Mouse (Mus musculus) kidney, postnatal 14 days (tissue): Measurements from ENCODE around the gene Ddx19a.
A peak's percentile ranks its signal among the peaks of the same experiment; 100 is the strongest.
"Not testable (repeated sequence)": the region's sequence is repeated elsewhere in the genome, so short reads cannot be mapped to it uniquely, and the experiment has no call there.

Experiments
- DNase-seq: peaks from one replicate; pipeline ENCODE4 v3.0.0; 2022; ENCODE audit warnings: mixed read lengths

Ddx19a gene

GRCm38 (mm10) chr8:110932444-110932843, 65.2 kb downstream of the Ddx19a start:
- no peak for DNase-seq

- peak; percentile 87 for DNase-seq
Measured at GRCm38 (mm10) chr8:110931176-110931939, 66.2 kb downstream of the Ddx19a start.

- DNase-seq = not testable (repeated sequence)
Measured at GRCm38 (mm10) chr8:110929672-110930071, 67.9 kb downstream of the Ddx19a start.

GRCm38 (mm10) chr8:110929066-110929465, 68.5 kb downstream of the Ddx19a start:
- no peak for DNase-seq

- no peak for DNase-seq
Measured at GRCm38 (mm10) chr8:110928435-110928834, 69.2 kb downstream of the Ddx19a start.

- no peak for DNase-seq
Measured at GRCm38 (mm10) chr8:110926690-110927089, 70.9 kb downstream of the Ddx19a start.

GRCm38 (mm10) chr8:110925691-110926140, 71.9 kb downstream of the Ddx19a start:
- DNase-seq = no peak
